Mouse (Mus musculus) testis, adult 2 months (tissue): ENCODE measurements around the gene Dhdds.

ENCODE experiments used
- CTCF ChIP-seq: fragments of 200-500 bp; IDR thresholded peaks from 2 replicates; pipeline ENCODE4 v1.5.1; 2012; ENCODE audit warnings: low read depth, mild to moderate bottlenecking, inconsistent platforms, low read length, moderate library complexity; ENCODE audit not compliant: control insufficient read depth, insufficient read depth, insufficient replicate concordance
- POLR2A ChIP-seq: fragments of 200-500 bp; IDR thresholded peaks from 2 replicates; pipeline ENCODE4 v1.6.1; 2012; ENCODE audit warnings: low read depth, mild to moderate bottlenecking, inconsistent platforms, low read length, moderate library complexity; ENCODE audit not compliant: control insufficient read depth

DNA sequence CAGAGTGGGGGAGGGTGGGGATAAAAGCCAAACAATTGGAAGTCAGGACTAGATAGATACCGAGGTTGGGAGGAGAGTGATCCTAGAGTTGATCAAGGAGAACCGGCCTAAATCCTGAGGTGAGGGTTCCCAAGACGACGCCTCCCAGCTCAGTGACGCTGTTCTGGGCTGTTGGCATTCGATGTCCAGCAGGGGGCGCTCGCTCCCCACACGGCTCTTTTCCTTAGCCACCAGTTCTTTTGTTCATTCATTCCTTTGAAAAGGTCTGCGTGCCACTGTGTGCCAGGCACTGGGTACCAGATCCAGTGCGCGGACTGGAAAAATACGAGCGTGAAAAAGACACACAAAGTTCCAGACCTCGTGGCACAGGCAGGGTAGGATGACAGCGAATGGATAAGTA lies 35.2 kb upstream of the Dhdds start:
- TF ChIP-seq CTCF (peak; percentile 99), POLR2A (no peak)
